Mouse (Mus musculus) bone marrow, adult 2 months (tissue): ENCODE results near the gene Pigr. TPM values are rescaled to one million over a fixed set of nuclear protein-coding genes. Genes with fewer than 3 reads are reported as not detected.

Experiments used
- H3K27ac ChIP-seq: fragments of 200-500 bp; 2 replicates; pipeline ENCODE4 v1.5.1; 2012; ENCODE audit warnings: low read depth, mild to moderate bottlenecking, control low read depth, inconsistent platforms, low read length; ENCODE audit not compliant: control insufficient read depth, poor library complexity, insufficient read depth
- H3K4me1 ChIP-seq: fragments of 200-500 bp; 2 replicates; pipeline ENCODE4 v1.6.1; 2011; ENCODE audit warnings: low read length; ENCODE audit not compliant: control insufficient read depth, insufficient read depth
- H3K4me3 ChIP-seq: fragments of 200-500 bp; replicated peaks from 2 replicates; pipeline ENCODE3; 2011; ENCODE audit warnings: mild to moderate bottlenecking, low read depth, low read length, control low read depth; ENCODE audit not compliant: control insufficient read depth
- CTCF ChIP-seq: fragments of 200-500 bp; IDR thresholded peaks from 2 replicates; pipeline ENCODE4 v1.5.1; 2011; ENCODE audit warnings: low read length, control low read depth; ENCODE audit not compliant: control insufficient read depth, insufficient read depth
- POLR2A ChIP-seq: fragments of 200-500 bp; IDR thresholded peaks from 2 replicates; pipeline ENCODE4 v1.6.1; 2011; ENCODE audit warnings: low read depth, mild to moderate bottlenecking, control low read depth, low read length, borderline replicate concordance; ENCODE audit not compliant: control insufficient read depth
- WGBS: fragments of 180-500 bp; shearing (Covaris S2); methylation state at CpG from one replicate; pipeline ENCODE4 v1.1.7; 2018; 5-methylcytosine and 5-hydroxymethylcytosine counted together
- polyA plus RNA-seq: library from polyadenylated mRNA; stranded (reverse); fragments of >200 nt; gene quantifications from 2 replicates; pipeline ENCODE4 v1.2.4, GENCODE M21; 2011; ENCODE audit warnings: low replicate concordance; ENCODE audit not compliant: missing spikeins, insufficient read depth, insufficient read length

Gene Pigr
- polyA plus RNA-seq, 1 experiment = 1.7 TPM

- WGBS = 3% methylated on average over 43 of the region's 43 CpGs
- H3K27ac ChIP-seq = no peak overlapping the region; the same call in 1 of the 2 replicates
- no peak overlapping the region for H3K4me3 ChIP-seq
- H3K4me1 ChIP-seq = peaks cover 1% of the 10 kb centered on the region
- no peak for TF ChIP-seq CTCF
- TF ChIP-seq POLR2A = no peak
Measured at GRCm38 (mm10) chr1:130877889-130878614, 51.6 kb downstream of the Pigr start.

GRCm38 (mm10) chr1:130879927-130880326, 53.4 kb downstream of the Pigr start:
- Histone ChIP-seq H3K27ac (no peak overlapping the region), H3K4me1 (no peaks in the 10 kb centered on the region), H3K4me3 (no peak overlapping the region)
- no peak for TF ChIP-seq POLR2A
- no peak for TF ChIP-seq CTCF
- 81% methylated on average over 7 of the region's 7 CpGs for WGBS

- no peak for TF ChIP-seq CTCF
- TF ChIP-seq POLR2A = no peak
- WGBS = 82% methylated on average over 4 of the region's 4 CpGs
- H3K27ac ChIP-seq = no peak overlapping the region
- H3K4me1 ChIP-seq = no peaks in the 10 kb centered on the region
- H3K4me3 ChIP-seq = no peak overlapping the region
Measured at GRCm38 (mm10) chr1:130883146-130883545, 56.7 kb downstream of the Pigr start.

DNA sequence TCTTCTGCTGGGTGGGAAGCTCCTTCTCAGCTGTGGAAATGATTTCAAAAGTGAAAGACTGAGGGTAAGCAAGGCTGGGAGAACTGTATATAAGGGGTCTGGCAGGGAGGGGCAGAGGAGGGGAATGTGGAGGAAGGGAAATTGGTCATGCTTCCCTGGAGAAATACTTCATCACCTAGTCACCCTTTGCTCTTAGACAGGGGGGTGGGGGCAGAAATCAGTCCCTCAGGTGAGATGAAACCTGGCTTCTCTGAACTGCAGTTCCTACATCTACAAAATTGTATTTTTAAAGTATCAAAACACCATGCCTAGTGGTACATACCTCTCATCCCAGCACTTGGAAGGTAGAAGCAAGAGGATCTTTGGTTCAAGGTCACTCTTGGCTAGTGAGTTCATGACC, 60.9 kb downstream of the Pigr start, which contains the start of gene Il24:
Il24 (minus strand) TSS at position 101 of the 400 bp plus-strand sequence.
- TF ChIP-seq CTCF = no peak
- no peak within 1 kb of the TSS for H3K27ac ChIP-seq
- no peaks in the 10 kb centered on the region for H3K4me1 ChIP-seq
- H3K4me3 ChIP-seq = no peak within 1 kb of the TSS

- 53% methylated on average over 1 of the region's 1 CpGs for WGBS
- H3K27ac ChIP-seq = no peak overlapping the region
- TF ChIP-seq CTCF (no peak), POLR2A (no peak)
- H3K4me1 ChIP-seq = no peaks in the 10 kb centered on the region
- H3K4me3 ChIP-seq = no peak overlapping the region
Measured at GRCm38 (mm10) chr1:130892446-130892845, 66.0 kb downstream of the Pigr start.

GRCm38 (mm10) chr1:130893329-130894040, 67.0 kb downstream of the Pigr start:
- Histone ChIP-seq H3K4me3 (no peak overlapping the region), H3K4me1 (no peaks in the 10 kb centered on the region), H3K27ac (no peak overlapping the region)
- 63% methylated on average over 9 of the region's 9 CpGs for WGBS
- TF ChIP-seq CTCF = no peak
- no peak for TF ChIP-seq POLR2A

DNA sequence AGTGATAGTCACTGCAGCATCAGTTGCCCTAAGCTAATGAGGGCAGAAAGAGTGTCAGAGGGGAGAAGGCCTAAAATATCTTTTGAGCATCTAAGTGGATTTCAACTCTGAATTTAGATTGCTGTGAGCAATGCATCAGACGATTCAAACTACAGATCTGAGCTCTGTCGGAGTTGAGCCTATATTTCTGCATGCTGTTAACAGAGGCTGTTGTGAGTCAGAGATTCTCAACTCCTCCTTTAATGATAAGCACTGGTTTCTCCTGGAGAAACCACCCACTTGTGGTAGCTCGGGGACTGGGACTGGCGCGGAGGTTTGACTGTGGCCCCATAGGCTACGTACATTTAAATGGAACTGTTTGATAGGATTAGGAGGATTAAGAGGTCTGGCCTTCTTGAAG, 68.0 kb downstream of the Pigr start:
- no peaks in the 10 kb centered on the region; the same call in 1 of the 2 replicates for H3K4me1 ChIP-seq
- H3K27ac ChIP-seq = no peak overlapping the region
- H3K4me3 ChIP-seq = no peak overlapping the region
- WGBS = 81% methylated on average over 6 of the region's 6 CpGs
- TF ChIP-seq POLR2A (no peak), CTCF (no peak)

Other genes with a start within 250 kb of the Pigr start
- 0.82 TPM in 1 of 2 replicates, not detected in the other for gene Zp3r, start 197.1 kb upstream of the Pigr start, polyA plus RNA-seq
- gene C4bp, start 165.1 kb upstream of the Pigr start, polyA plus RNA-seq = 1.1 TPM in 1 of 2 replicates, not detected in the other
- 0.63 TPM in 1 of 2 replicates, not detected in the other for gene Gm29427, start 110.9 kb upstream of the Pigr start, polyA plus RNA-seq
- gene Yod1, start 109.4 kb upstream of the Pigr start, polyA plus RNA-seq = 11.6 and 16.1 TPM in 2 replicates
- gene Pfkfb2, start 97.4 kb upstream of the Pigr start, polyA plus RNA-seq = 6.9 and 14.5 TPM in 2 replicates
- gene AA986860, start 94.7 kb upstream of the Pigr start, polyA plus RNA-seq = 1.9 and 2.6 TPM in 2 replicates
- not detected in 2 replicates for gene Fcamr, start 25.8 kb upstream of the Pigr start, polyA plus RNA-seq
- 13.2 and 36.6 TPM in 2 replicates for gene Fcmr, start 39.0 kb downstream of the Pigr start, polyA plus RNA-seq
- not detected in 2 replicates for gene Il24, start 60.8 kb downstream of the Pigr start, polyA plus RNA-seq
- gene Il20, start 84.8 kb downstream of the Pigr start, polyA plus RNA-seq = not detected in 2 replicates
- gene Il19, start 113.4 kb downstream of the Pigr start, polyA plus RNA-seq = not detected in 2 replicates
- 1.1 TPM in 1 of 2 replicates, not detected in the other for gene Il10, start 193.2 kb downstream of the Pigr start, polyA plus RNA-seq